Mouse (Mus musculus): ENCODE results near the gene Eif2d.

Gene Eif2d

GRCm38 (mm10) chr1:131153018-131153629, at the start of gene Eif2d:
Gene Eif2d, plus strand, starts transcription at chr1:131153181.
- peak; percentile 94 for DNase-seq (ENCODE audit: low read depth, low spot score)

- no peak for DNase-seq (ENCODE audit: low read depth, low spot score)
These were observed 49.1 kb upstream of the Eif2d start for GRCm38 (mm10) chr1:131103776-131104424.

- no peak for DNase-seq (ENCODE audit: low read depth, low spot score)
These were observed 45.2 kb upstream of the Eif2d start for GRCm38 (mm10) chr1:131107575-131108308.

GRCm38 (mm10) chr1:131110525-131111106, 42.4 kb upstream of the Eif2d start:
- DNase-seq (ENCODE audit: low read depth, low spot score), result no peak

- DNase-seq (ENCODE audit: low read depth, low spot score), result peak; percentile 80
These were observed 40.4 kb upstream of the Eif2d start for GRCm38 (mm10) chr1:131112576-131112975.

GRCm38 (mm10) chr1:131115932-131116331, 37.0 kb upstream of the Eif2d start:
- peak; percentile 70 for DNase-seq (ENCODE audit: low read depth, low spot score)

GRCm38 (mm10) chr1:131116430-131117011, 36.5 kb upstream of the Eif2d start:
- no peak for DNase-seq (ENCODE audit: low read depth, low spot score)

- DNase-seq (ENCODE audit: low read depth, low spot score), result no peak
These were observed 34.5 kb upstream of the Eif2d start for GRCm38 (mm10) chr1:131118530-131118929.

- DNase-seq (ENCODE audit: low read depth, low spot score), result peak; percentile 28
These were observed 34.0 kb upstream of the Eif2d start for GRCm38 (mm10) chr1:131119026-131119425.

GRCm38 (mm10) chr1:131121987-131122386, 31.0 kb upstream of the Eif2d start:
- DNase-seq (ENCODE audit: low read depth, low spot score), result peak; percentile 64

GRCm38 (mm10) chr1:131123522-131124265, 29.3 kb upstream of the Eif2d start:
- DNase-seq (ENCODE audit: low read depth, low spot score), result no peak

- DNase-seq (ENCODE audit: low read depth, low spot score), result peak; percentile 34
These were observed 26.8 kb upstream of the Eif2d start for GRCm38 (mm10) chr1:131125987-131126744.

GRCm38 (mm10) chr1:131134231-131134630, 18.8 kb upstream of the Eif2d start:
- no peak for DNase-seq (ENCODE audit: low read depth, low spot score)

- no peak for DNase-seq (ENCODE audit: low read depth, low spot score)
These were observed 17.9 kb upstream of the Eif2d start for GRCm38 (mm10) chr1:131134942-131135522.

- no peak for DNase-seq (ENCODE audit: low read depth, low spot score)
These were observed 16.9 kb upstream of the Eif2d start for GRCm38 (mm10) chr1:131135960-131136629.

- peak; percentile 46 for DNase-seq (ENCODE audit: low read depth, low spot score)
These were observed 15.9 kb upstream of the Eif2d start for GRCm38 (mm10) chr1:131137111-131137510.

- no peak for DNase-seq (ENCODE audit: low read depth, low spot score)
These were observed 15.3 kb upstream of the Eif2d start for GRCm38 (mm10) chr1:131137717-131138118.

GRCm38 (mm10) chr1:131138191-131139016, 14.6 kb upstream of the Eif2d start, which contains the start of gene Dyrk3:
Gene Dyrk3, minus strand, starts transcription at chr1:131138340.
- DNase-seq (ENCODE audit: low read depth, low spot score), result peak; percentile 94

All from R1 (cell line).